Mouse (Mus musculus): ENCODE data around the gene Pars2.
A peak's percentile ranks its signal among the peaks of the same experiment; 100 is the strongest.

Pars2 gene

DNA sequence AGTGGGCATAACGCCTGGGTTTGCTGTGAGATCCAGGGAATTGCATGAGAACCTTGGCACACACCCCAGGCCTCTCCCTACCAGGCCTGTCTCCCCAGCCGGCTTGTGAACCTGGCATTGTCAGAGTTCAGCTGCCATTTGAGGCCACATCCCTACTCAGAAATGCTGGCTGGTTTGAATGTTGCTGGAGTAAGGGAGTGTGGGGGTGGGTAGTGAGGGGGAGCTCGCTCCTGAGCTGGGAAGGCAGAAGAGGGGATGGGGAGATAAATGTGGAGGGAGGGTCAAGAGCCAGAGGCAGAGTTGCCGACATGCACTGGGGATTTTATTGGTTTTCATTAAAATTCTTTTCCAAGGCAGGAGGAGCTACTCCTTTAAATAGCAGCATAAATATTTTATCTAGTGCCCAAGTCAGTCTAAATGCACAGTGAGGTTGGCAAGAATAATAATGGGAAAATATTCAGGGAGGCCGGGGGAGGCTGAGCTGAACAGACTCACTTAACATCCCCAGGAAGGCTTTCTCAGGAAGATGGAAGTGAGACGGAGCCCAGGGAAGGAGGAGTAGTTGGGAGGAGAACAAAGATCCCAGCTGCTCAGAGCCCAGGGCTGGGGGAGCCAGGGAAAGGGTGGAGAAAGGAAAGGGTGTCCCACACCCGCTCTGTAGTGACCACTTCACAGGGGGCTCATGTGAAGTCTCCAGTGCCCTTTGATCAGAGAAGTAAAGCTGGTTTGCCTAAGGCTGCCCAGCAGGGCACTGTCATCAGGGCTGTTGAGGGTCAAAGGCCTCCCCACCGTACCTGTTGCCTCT, 17.4 kb upstream of the Pars2 start:
- no peak for DNase-seq (ENCODE audit: low spot score in 2 of 2)

DNA sequence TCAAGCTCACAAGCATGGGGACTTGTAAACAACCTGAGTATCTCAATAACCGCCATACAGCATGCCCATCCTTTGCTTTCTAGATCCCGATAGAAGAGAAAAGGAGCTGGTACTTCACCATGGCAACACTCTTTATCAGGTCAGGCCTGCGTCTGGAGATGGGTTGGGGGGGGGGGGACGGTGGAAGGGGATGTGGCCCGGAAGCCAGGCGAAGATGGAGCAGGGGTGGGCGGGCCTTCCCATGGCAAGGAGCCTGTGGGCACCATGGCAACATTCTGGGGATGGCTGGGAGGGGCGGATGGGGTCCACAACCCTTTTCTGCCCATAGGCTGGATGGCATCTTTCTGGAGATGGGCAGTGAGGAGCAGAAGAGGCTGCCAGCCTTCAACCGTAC, 16.8 kb upstream of the Pars2 start:
- no peak for DNase-seq (ENCODE audit: low spot score in 2 of 2)

DNA sequence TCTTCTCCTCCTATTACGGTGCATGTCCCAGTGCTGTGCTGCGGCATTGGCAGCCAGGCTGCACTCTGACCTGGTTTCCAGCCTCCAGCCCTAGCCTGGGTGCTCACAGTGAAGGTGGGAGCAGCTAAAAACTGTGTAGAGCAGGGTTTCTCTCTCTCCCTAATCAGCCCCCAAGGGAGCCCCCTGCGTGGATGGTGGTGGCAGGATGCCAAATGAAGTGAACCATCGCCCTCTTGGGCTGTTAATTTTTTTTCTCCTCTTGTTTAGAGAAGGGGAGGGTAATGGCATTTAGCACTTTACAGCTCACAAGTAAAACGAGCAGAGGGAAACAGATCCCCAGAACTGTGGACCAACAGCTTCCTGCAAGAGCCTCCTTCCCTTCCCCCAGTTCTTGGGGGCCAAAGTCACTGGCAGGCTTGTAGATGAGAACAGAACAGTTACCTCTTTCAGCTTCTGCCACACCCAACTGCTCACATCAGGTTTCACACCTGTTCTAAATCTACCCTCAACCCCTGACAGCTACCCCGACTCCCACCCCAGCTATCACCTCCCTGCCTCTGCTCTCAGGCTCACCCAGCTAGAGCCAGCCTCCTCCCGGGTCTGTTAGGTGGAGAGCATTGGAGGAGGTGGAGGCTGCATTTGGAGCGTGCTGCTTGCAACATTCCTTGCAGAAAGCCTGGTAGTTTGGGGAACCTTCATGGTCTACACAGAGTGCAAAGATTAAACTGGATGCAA, 7.2 kb upstream of the Pars2 start:
- no peak for DNase-seq (ENCODE audit: low spot score in 2 of 2)

DNA sequence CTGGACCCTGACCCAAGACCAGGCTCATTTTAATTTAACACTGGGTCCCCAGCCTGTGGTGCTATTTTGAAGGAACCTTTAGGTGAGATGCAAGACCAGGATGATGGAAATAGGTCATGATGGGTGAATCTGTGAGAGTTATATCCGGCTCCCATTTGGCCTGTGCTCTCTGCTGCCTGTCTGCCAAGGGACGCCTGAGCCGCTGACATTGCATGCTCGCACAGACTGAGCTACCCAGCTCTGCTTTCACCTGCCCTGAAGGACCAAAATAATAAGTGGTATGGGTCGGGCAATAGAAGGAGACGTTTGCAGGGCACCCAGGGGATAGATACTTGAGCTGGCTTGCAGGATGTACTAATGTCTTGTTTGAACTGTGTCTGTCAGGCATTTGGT, 6.7 kb upstream of the Pars2 start:
- DNase-seq (ENCODE audit: low spot score in 2 of 2), result no peak

DNA sequence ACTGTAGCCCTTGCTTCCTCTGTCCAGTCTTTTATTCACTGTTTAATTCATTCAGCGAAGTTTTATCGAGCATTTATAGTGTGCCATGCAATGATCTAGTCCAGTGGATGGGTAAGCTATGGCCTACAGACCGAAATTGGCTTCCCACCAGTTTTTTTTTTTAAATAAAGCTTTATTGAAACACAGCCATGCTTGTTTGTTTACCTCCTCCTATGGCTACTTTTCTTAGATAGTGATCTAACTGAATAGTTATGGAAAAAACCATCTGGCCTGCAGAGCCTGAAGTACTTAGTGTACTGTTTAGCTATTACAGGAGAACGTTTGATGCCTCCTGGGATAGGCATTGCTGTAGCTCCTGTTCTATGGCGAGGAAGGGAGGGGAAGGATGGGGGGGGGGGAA, 5.1 kb upstream of the Pars2 start:
- DNase-seq (ENCODE audit: low spot score in 2 of 2), result no peak

DNA sequence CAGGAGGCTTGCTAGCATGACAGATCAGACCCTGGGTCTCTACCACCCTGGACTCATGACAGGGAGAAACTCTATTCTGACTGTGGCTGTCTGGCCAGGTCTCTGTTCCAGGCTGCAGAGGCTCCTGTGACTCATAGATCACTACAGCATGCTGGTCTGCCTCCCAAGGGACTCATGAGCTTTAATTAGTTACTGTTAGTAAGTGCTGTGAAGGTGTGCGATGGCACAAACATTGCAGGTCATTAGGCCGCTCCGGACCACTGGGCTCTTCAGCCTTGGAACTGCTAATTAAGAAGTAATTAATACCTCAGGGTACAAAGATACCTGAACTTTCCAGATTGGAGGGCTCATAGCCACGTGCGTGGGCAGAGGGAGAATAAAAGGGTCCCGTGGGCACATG, 3.7 kb upstream of the Pars2 start:
- no peak for DNase-seq (ENCODE audit: low spot score in 2 of 2)

DNA sequence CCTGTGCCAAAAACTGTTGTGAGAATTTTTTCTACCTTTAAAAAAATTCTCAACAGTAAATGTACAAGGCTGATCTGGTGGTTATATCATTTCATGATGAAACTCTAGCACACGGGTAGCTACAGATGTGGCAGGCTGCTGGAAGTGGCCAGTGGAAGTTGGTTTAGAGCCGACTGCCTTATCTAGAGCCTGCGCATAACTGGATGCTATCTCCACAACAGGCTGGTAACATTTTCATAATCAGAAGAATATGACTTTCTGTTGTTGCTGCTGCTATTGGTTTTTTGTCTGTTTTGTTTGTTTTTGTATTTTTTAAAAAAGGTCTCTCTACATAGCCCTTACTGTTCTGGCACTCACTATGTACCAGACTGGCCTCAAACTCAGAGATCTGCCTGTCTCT, 1.7 kb downstream of the Pars2 start:
- no peak for DNase-seq (ENCODE audit: low spot score in 2 of 2)

DNA sequence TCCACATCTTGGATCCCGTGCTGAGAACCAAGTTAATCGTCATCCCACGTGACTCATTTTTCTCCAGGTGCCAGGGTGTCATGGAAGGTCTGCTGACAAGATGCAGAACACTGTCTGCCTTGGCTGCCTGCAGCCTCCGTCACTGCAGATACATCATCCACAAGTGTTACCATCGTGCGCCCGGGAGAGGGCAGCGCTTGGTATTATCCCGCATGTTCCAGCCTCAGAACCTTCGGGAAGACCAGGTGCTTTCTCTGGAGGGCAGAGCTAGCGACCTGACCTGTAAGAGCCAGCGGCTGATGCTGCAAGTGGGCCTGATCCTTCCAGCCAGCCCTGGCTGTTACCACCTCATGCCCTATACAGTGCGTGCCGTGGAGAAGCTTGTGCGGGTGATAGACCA, 2.2 kb downstream of the Pars2 start:
- no peak for DNase-seq (ENCODE audit: low spot score in 2 of 2)

DNA sequence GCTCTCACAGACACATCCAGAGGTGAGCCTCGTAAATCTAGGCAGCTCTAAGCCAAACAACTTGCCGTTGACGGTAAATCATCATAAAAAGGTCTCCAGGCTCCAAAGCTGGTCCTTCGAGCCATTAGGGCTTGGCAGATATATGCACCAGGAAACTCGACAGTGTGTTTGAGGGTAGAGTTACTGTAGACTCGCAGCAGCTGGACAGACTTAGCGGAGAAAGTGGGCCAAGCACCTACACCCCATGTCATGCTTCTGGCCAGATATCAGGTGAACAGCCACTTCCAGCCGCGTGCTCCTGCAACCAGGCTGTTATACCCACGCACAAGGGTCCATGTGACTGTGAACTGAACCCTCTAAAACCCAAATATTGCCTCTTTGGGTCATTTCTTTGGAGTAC, 4.8 kb downstream of the Pars2 start:
- DNase-seq (ENCODE audit: low spot score in 2 of 2), result no peak

DNA sequence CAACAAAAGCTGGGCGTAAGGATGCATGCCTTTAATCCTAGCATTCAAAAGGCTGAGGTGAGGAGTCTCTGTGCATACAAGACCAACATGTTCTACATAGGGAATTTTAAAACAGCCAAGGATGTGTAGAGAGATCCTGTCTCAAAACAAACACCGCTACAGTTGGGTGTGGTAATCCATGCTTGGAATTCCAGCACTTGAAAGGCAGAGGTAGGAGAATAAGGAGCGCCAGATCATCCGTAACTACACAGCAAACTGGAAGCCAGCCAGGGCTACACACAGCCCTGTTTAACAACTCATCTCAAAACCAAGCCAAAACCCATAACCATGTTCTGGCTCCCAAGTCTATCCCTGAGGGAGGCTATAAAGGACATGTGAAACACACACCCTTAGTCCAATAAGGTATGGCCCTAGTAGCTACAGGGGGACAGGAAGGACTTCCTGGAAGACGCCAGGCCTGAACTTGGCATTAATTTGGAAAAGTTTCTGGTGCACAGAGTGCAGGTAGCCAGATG, 13.1 kb downstream of the Pars2 start:
- DNase-seq (ENCODE audit: low spot score in 2 of 2), result no peak

DNA sequence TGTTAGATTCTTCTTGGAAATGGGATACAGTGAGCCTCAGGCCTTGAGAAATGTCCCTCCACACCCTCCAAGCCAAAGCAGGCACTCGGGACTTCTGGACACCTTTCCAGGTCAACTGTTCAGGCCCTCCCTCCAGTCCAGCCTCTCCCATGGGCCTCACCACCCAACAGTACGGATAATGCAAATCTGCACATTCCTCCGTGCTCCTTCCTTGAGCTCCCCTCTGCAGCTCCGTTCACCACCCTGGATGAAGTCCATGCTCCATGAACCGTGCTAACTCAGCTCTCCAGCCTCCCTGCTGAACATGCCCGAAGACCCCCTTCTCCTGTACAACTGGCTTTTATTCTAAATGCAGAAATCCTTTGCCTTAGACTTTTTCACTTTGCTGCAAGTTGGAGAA, 13.8 kb downstream of the Pars2 start:
- DNase-seq (ENCODE audit: low spot score in 2 of 2), result no peak

DNA sequence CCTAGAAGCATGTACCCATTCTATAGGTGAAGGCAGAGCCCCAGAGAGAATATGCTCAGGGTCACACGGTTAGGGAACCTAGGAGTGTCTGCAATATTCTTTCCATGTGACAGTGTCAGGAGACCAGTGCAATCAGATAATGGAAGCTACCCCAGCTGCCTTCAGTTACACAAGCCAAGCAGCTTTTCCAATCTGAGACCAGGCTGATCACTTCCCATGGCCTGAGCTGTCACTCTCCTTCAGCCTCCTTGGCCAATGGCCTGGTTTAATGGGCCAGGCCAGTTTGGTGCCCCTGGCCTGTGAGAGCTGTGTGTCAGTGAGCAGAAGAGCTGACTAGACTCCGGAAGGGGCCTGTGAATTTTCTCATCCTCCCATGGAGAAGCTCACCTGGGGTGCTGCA, 14.4 kb downstream of the Pars2 start:
- DNase-seq (ENCODE audit: low spot score in 2 of 2), result no peak

DNA sequence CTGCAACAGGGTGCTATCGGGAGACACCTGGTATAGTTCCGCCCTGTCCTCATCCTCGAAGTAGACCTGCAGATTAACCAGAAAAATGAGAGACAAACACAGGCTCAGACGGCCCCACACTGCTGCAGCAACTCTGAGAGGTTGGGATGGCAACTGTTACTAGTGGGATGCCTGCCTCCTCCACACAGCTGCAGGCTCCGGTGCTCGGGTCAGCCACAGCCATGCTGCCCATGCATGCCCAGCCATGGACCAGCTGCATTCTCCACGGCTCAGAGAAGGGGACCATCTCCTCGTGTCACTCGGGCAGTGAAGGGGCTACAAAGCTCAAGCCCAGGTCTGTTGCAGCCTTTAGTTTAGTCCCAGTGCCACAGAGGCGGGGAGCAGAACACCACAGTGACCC, 14.8 kb downstream of the Pars2 start:
- no peak for DNase-seq (ENCODE audit: low spot score in 2 of 2)

DNA sequence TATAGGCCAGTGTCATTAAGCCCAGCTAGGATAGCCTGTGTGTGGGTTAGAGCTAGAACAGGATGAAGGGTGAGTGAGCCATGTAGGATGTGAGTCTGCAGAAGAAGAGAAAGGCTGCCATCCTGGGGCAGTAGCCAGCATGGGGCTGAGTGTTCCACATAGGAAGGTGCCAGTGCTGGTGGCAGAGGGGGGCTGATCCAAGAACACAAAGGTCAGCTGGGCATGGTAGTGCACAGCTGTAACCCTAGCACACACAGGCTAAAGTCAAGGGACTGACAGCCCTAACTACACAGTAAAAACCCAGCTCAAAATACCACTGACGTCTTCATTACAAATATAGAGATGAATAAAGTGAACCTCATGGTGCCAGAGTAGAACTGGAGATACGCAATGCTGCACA, 15.7 kb downstream of the Pars2 start:
- DNase-seq (ENCODE audit: low spot score in 2 of 2), result no peak

DNA sequence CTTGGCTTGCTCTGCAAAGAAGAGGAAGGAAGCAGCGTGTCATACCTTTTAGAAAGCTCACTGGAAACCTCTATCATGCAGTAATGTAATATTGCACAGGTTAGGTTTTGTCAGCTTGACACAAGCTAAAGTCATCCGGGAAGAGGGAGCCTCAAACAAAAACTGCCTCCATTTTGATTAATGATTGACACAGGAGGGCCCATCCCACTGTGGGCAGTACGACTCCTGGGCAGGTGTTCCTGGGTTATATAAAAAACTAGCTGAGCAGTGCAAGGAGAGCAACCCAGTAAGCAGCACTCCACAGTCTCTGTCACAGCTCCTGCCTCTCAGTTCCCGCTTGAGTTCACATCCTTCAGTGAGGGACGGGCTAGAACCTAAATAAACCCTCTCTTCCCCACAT, 25.9 kb downstream of the Pars2 start:
- DNase-seq (ENCODE audit: low spot score in 2 of 2), result no peak

DNA sequence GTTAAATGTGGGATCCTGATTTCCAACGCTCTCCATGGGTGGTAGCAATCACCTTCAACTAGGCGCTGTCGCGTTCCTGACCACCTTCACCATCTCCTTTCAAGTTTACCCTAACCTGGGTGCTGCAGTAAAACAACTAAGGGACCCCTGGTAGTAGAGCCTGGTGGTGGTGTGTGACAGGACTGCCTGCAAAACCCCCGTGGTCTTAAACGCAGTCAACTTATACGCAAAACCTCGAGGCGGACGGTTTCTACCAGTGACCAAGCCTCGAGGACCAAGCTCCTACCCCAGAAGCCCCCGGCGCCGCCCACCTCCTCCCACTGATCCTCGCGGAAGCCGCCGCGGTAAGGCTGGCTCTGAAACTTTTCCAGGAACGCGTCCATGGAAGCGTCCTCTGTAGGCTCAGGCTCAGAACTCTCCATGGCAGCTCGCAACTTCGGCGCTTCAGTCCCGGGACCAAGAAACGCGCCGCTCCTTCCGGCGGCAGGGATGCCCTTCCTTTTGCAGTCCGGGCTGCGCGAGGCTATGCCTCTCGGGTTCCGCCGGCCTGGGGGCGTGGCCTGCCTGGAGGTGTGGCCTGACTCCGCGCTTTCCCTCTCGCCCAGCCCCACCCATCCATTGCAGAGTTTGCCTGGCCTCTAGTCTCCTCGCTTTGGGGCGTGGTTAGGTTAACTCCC, 27.7 kb downstream of the Pars2 start, which contains the start of gene Ttc4:
Gene Ttc4, minus strand, starts transcription at position 503 of the 677 bp plus-strand sequence.
- DNase-seq (ENCODE audit: low spot score in 2 of 2), result peak; percentile 69 to 86

DNA sequence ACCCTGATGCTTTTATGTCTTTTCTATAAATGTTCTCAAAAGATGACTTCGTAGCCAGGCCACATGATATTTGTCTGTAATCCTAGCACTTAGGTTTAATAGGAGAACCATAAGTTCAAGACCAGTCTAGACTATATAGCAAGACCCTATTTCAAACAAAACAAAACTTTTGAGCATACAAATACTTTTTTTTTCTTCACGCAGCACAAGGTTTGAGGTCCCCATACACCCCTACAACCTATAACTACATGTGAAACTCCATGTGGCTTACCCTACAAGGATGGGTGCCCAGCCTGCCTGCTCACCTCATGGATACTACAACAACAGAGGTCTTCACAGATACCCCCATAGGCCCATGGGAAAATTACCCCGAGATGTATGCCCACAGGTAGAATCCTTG, 28.3 kb downstream of the Pars2 start:
- no peak for DNase-seq (ENCODE audit: low spot score in 2 of 2)

DNA sequence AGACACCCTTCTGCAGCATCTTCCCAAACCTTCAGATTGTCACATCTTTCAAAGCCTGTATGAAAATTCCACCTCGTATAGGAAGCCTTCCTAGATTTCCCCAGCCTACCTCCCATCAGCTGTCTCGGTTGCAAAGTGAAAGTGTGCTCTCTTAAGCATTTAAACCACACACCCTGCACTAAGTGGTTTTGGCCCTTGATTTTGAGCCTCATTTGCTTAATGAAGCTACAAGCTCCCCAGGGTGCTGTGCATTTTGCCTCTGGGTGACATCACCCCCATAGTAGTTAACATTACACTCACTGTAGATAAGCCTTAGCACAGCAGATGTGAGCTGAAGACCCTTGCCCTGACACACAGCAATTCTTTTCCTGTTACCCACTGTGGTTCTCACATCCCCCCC, 30.1 kb downstream of the Pars2 start:
- no peak for DNase-seq (ENCODE audit: low spot score in 2 of 2)

DNA sequence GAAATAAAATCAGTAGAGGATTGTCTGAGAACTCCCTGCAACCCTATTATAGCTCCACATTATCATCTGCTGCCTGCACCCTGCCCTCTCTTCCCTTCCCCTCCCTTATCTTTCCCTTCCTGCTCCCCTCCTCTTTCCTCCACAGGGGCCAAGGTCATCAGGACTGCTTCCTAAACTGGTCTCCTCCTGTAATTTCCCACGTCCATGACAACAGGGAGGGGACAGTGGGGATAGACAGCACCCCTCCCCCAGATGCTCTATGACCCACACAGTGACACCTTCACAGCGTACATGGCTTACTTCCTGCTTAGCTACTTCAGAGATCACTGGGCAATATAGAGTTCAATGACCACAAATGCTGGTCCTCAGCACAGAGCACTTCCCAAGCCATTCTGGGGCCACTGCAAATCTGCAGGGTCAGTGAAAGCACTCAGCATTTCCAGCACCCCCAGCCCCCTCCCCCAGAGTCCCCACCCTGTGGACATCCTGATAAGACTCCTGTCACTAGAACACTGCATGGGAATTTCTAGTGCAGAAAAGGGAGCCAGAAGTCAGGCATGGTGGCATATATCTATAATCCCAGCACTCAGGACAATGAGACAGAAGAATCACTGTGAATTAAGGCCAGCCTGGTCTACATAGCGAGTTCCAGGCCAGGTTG, 37.9 kb downstream of the Pars2 start:
- no peak for DNase-seq (ENCODE audit: low spot score in 2 of 2)

DNA sequence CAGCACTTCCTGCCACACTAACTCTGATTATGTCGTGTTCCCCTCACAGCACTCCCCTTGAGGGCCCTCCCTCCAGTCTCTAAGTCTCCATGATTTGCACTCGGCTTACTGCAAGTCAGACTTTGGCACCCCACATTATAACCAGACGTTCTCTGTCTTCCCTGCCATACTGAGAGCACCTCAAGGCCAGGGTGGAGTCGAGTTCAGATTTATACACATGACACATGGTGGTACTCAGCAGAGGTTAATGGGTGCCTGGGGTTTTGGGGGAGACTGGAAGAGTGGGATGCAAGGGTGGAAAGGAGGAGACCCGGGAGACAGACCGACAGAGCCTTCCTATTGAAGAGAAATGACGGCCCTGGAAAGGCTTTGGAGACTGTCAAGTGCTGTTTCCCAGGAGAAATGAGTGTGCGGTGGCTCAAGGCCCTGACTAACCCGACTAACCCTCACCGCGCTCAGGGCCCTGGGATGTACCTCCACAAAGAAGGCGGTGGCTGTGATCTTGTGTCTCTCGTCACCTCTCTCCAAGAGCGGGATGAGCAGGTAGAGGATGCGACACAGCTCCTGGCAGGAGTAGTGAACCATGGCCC, 43.1 kb downstream of the Pars2 start:
- DNase-seq (ENCODE audit: low spot score in 2 of 2), result no peak

DNA sequence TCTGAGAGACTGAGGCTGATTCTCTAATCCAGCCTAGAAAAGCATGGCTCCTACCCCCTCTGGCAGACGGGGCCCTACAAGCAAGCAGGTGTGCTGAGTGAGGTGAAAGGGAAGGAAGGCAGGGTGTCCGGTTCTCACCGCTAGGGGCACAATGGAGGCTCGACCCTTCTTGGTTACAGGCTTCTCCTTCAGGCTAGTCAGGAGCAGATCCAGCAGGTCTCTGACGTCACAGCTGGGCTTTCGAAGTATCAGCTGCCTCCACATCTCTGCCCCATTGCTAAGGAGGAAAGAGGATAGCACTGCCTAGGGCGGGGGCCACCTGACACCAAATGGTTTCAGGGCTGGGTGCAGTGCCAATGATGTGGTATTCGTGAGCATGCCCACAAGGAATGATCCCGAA, 49.1 kb downstream of the Pars2 start:
- DNase-seq (ENCODE audit: low spot score in 2 of 2), result no peak

DNA sequence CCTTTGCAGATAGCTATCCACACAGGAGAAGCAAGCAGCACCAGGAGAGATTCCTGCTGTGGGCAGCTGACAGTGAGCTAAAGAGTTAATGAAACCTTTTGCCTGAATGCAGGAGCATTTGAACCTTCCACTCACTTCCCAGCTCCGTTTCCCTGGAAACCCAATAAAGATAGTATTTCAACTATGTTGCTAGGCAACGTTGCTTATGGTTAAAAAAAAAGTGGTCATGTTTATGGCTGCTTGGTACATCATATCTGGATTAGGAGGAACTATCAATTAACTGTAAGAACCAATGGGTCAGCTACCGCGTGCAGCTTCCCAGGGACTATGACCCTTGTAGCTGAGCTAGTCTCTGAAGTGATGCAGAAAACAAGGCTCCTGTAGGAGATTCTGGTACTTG, 49.9 kb downstream of the Pars2 start:
- no peak for DNase-seq (ENCODE audit: low spot score in 2 of 2)

Measured in heart, adult 9 months (tissue).